Mouse (Mus musculus) heart, postnatal 0 days (tissue): ENCODE measurements around the gene Cenpq.

ENCODE experiments used
- CTCF ChIP-seq: IDR thresholded peaks from 2 replicates; pipeline ENCODE4 v1.5.1; 2016; ENCODE audit warnings: antibody characterized with exemption, control low read depth, low read depth
- EP300 ChIP-seq: IDR thresholded peaks from 2 replicates; pipeline ENCODE4 v1.6.1; 2016; ENCODE audit warnings: antibody characterized with exemption, low read depth

- TF ChIP-seq CTCF, result peak; percentile 63
- TF ChIP-seq EP300, result no peak
Measured at GRCm38 (mm10) chr17:40896863-40897262, 38.0 kb downstream of the Cenpq start.
